Mouse (Mus musculus) kidney, embryonic 16.5 days (tissue): ENCODE data around the gene Otud3. TPM values are rescaled to one million over a fixed set of nuclear protein-coding genes. Genes with fewer than 3 reads are reported as not detected.
A peak's percentile ranks its signal among the peaks of the same experiment; 100 is the strongest.

ENCODE experiments used
- ATAC-seq: fragments of 200-750 bp; cut with Nextera tagmentation; 2 replicates; pipeline ENCODE4 v1.8.0; 2017; ENCODE audit warnings: moderate TSS enrichment; ENCODE audit not compliant: low FRiP score, low TSS enrichment
- H3K27ac ChIP-seq: fragments of 300-500 bp; sonication (generic); 2 replicates; pipeline ENCODE4 v1.5.1; 2014; ENCODE audit warnings: low read length
- H3K27me3 ChIP-seq: fragments of 300-500 bp; sonication (generic); 2 replicates; pipeline ENCODE4 v1.6.1; 2014; ENCODE audit warnings: low read length, control low read depth, mixed read lengths; ENCODE audit not compliant: insufficient read depth
- H3K36me3 ChIP-seq: fragments of 300-500 bp; sonication (generic); 2 replicates; pipeline ENCODE4 v1.6.1; 2014; ENCODE audit warnings: low read length, control low read depth, mixed read lengths; ENCODE audit not compliant: insufficient read depth
- H3K4me1 ChIP-seq: fragments of 300-500 bp; sonication (generic); 2 replicates; pipeline ENCODE4 v1.6.1; 2014; ENCODE audit warnings: low read length, control low read depth, mixed read lengths; ENCODE audit not compliant: insufficient read depth
- H3K4me2 ChIP-seq: fragments of 300-500 bp; sonication (generic); replicated peaks from 2 replicates; pipeline ENCODE4 v1.6.1; 2014; ENCODE audit warnings: low read depth, low read length
- H3K4me3 ChIP-seq: fragments of 300-500 bp; sonication (generic); 2 replicates; pipeline ENCODE4 v1.5.1; 2014; ENCODE audit warnings: mild to moderate bottlenecking, low read length
- H3K9ac ChIP-seq: fragments of 300-500 bp; sonication (generic); replicated peaks from 2 replicates; pipeline ENCODE4 v1.6.1; 2014; ENCODE audit warnings: low read length
- H3K9me3 ChIP-seq: fragments of 300-500 bp; sonication (generic); 2 replicates; pipeline ENCODE4 v1.6.1; 2016; ENCODE audit warnings: low read length, control low read depth
- WGBS: fragments of 180-500 bp; shearing (Covaris S2); extraction: QIAGEN DNeasy Blood & Tissue Kit; methylation state at CpG from one replicate; pipeline ENCODE4 v1.1.7; 2014; 5-methylcytosine and 5-hydroxymethylcytosine counted together
- polyA plus RNA-seq: library from polyadenylated mRNA; unstranded; fragments of >200 nt; fragmentation: Nextera tagmentation; extraction: Ambion mirVana; gene quantifications from 2 replicates; pipeline ENCODE4 v1.2.1, GENCODE M21; 2015

Otud3 gene
- 3.0 and 3.6 TPM in 2 replicates for polyA plus RNA-seq

- Histone ChIP-seq H3K4me1 (peaks cover 9% of the 10 kb centered on the region; the same call in 1 of the 2 replicates), H3K27me3 (no peaks in the 10 kb centered on the region), H3K9me3 (no peaks in the 10 kb centered on the region), H3K4me2 (peak within 1 kb of the TSS; percentile 94), H3K27ac (no peak within 1 kb of the TSS), H3K9ac (peak within 1 kb of the TSS; percentile 83), H3K36me3 (peaks cover 4% of the 10 kb centered on the region; the same call in 1 of the 2 replicates), H3K4me3 (peak within 1 kb of the TSS; percentile 76)
- ATAC-seq, result peak; percentile 95
- under 1% methylated on average over 39 of the region's 39 CpGs for WGBS
These were observed at the start of gene Otud3 for GRCm38 (mm10) chr4:138913797-138914196. Gene Otud3, minus strand, starts transcription at chr4:138913945.

- no peak overlapping the region for H3K27ac ChIP-seq
- no peaks in the 10 kb centered on the region for H3K36me3 ChIP-seq
- ATAC-seq, result no peak
- H3K27me3 ChIP-seq, result no peaks in the 10 kb centered on the region
- H3K9me3 ChIP-seq, result 0 out of 2 replicates have a peak, but pooled peaks cover 2% of the 10 kb centered on the region
- H3K4me3 ChIP-seq, result no peak overlapping the region
- no peak overlapping the region for H3K9ac ChIP-seq
- H3K4me2 ChIP-seq, result no peak overlapping the region
- H3K4me1 ChIP-seq, result peaks cover 18% of the 10 kb centered on the region
- WGBS, result 66% methylated on average over 5 of the region's 5 CpGs
These were observed 49.0 kb upstream of the Otud3 start for GRCm38 (mm10) chr4:138962719-138963118.

- Histone ChIP-seq H3K9me3 (0 out of 2 replicates have a peak, but pooled peaks cover 2% of the 10 kb centered on the region), H3K27ac (peak overlapping the region; percentile 47), H3K27me3 (no peaks in the 10 kb centered on the region), H3K4me3 (no peak overlapping the region), H3K4me1 (peaks cover 8% of the 10 kb centered on the region; the same call in 1 of the 2 replicates), H3K36me3 (no peaks in the 10 kb centered on the region), H3K4me2 (no peak overlapping the region), H3K9ac (no peak overlapping the region)
- whole genome bisulfite sequencing, result 23% methylated on average over 7 of the region's 7 CpGs
- ATAC-seq, result peak; percentile 98
These were observed 46.2 kb upstream of the Otud3 start for GRCm38 (mm10) chr4:138959926-138960325.

- no peak for ATAC-seq
- 80% methylated on average over 15 of the region's 15 CpGs for WGBS
These were observed 45.4 kb upstream of the Otud3 start for GRCm38 (mm10) chr4:138959120-138959519.

DNA sequence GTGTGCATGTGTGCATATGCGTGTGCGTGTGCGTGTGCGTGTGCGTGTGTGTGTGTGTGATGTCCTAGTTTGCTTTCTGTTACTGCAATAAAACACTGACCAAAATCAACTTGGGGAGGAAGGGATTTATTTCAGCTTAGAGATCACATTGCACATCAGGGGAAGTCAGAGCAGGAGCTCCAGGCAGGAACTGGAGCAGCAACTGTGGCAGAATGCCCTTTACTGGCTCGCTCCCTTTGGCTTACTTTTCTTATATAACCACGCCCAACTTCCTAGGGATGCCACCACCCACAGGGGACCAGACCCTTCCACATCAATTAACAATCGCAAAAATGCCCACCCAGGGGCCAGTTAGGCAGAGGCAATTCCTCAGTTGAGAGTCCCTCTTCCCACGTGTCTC is 44.9 kb upstream of the Otud3 start:
- no peak overlapping the region for H3K27ac ChIP-seq
- H3K4me1 ChIP-seq, result peaks cover 8% of the 10 kb centered on the region; the same call in 1 of the 2 replicates
- no peak overlapping the region for H3K4me2 ChIP-seq
- no peaks in the 10 kb centered on the region for H3K27me3 ChIP-seq
- H3K36me3 ChIP-seq, result no peaks in the 10 kb centered on the region
- H3K9ac ChIP-seq, result no peak overlapping the region
- WGBS, result 73% methylated on average over 9 of the region's 9 CpGs
- H3K9me3 ChIP-seq, result 0 out of 2 replicates have a peak, but pooled peaks cover 2% of the 10 kb centered on the region
- no peak overlapping the region for H3K4me3 ChIP-seq
- no peak for ATAC-seq

More at GRCm38 (mm10) chr4:138959120-138959519, 45.4 kb upstream of the Otud3 start:
- H3K9ac ChIP-seq, result no peak overlapping the region
- no peak overlapping the region for H3K4me2 ChIP-seq
- peaks cover 8% of the 10 kb centered on the region; the same call in 1 of the 2 replicates for H3K4me1 ChIP-seq
- 0 out of 2 replicates have a peak, but pooled peaks cover 2% of the 10 kb centered on the region for H3K9me3 ChIP-seq
- no peak overlapping the region for H3K4me3 ChIP-seq
- H3K36me3 ChIP-seq, result no peaks in the 10 kb centered on the region
- peak overlapping the region; percentile 47; the same call in 1 of the 2 replicates for H3K27ac ChIP-seq
- no peaks in the 10 kb centered on the region for H3K27me3 ChIP-seq

DNA sequence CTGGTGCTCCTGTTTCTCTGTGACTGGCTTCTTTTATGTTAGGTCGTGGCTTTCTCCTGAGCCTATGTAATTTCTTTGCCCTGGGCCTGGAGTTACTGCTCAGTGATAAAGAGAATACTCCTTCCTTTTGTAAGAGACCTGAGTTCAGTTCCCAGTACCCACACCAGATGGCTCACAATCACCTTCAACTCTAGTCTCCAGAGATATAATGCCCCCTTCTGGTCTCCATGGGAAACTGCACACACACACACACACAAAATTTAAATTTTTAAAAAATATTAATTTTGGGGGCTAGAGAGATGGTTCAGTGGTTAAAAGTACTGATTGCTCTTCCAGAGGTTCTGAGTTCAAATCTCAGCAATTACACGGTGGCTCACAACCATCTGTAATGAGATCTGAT is 34.5 kb upstream of the Otud3 start:
- H3K9me3 ChIP-seq, result no peaks in the 10 kb centered on the region
- 90% methylated on average over 2 of the region's 2 CpGs for WGBS
- H3K27me3 ChIP-seq, result no peaks in the 10 kb centered on the region
- no peak overlapping the region for H3K9ac ChIP-seq
- no peak overlapping the region for H3K4me3 ChIP-seq
- ATAC-seq, result no peak
- H3K36me3 ChIP-seq, result no peaks in the 10 kb centered on the region
- no peaks in the 10 kb centered on the region for H3K4me1 ChIP-seq
- H3K27ac ChIP-seq, result no peak overlapping the region
- H3K4me2 ChIP-seq, result no peak overlapping the region

GRCm38 (mm10) chr4:138943730-138944129 is 30.0 kb upstream of the Otud3 start:
- no peak overlapping the region for H3K9ac ChIP-seq
- H3K36me3 ChIP-seq, result no peaks in the 10 kb centered on the region
- no peaks in the 10 kb centered on the region for H3K9me3 ChIP-seq
- H3K27ac ChIP-seq, result no peak overlapping the region
- 0 out of 2 replicates have a peak, but pooled peaks have one; percentile 12 for ATAC-seq
- 37% methylated on average over 15 of the region's 15 CpGs for WGBS
- H3K27me3 ChIP-seq, result no peaks in the 10 kb centered on the region
- peaks cover 26% of the 10 kb centered on the region for H3K4me1 ChIP-seq
- H3K4me3 ChIP-seq, result peak overlapping the region; percentile 25; the same call in 1 of the 2 replicates
- H3K4me2 ChIP-seq, result peak overlapping the region; percentile 22; the same call in 1 of the 2 replicates

- Histone ChIP-seq H3K36me3 (no peaks in the 10 kb centered on the region), H3K27me3 (no peaks in the 10 kb centered on the region), H3K9me3 (no peaks in the 10 kb centered on the region), H3K9ac (no peak overlapping the region), H3K4me1 (peaks cover 31% of the 10 kb centered on the region), H3K4me3 (no peak overlapping the region), H3K27ac (peak overlapping the region; percentile 70), H3K4me2 (no peak overlapping the region)
- 14% methylated on average over 6 of the region's 6 CpGs for WGBS
- ATAC-seq, result no peak
These were observed 28.2 kb upstream of the Otud3 start for GRCm38 (mm10) chr4:138941966-138942365.

GRCm38 (mm10) chr4:138941401-138941800 is 27.7 kb upstream of the Otud3 start:
- Histone ChIP-seq H3K9ac (no peak overlapping the region), H3K4me2 (no peak overlapping the region), H3K27me3 (no peaks in the 10 kb centered on the region), H3K4me1 (peaks cover 31% of the 10 kb centered on the region), H3K27ac (peak overlapping the region; percentile 70), H3K9me3 (no peaks in the 10 kb centered on the region), H3K4me3 (no peak overlapping the region), H3K36me3 (no peaks in the 10 kb centered on the region)
- WGBS, result 23% methylated on average over 7 of the region's 7 CpGs
- ATAC-seq, result no peak

GRCm38 (mm10) chr4:138939481-138939880 is 25.7 kb upstream of the Otud3 start:
- H3K4me2 ChIP-seq, result no peak overlapping the region
- WGBS, result 65% methylated on average over 4 of the region's 4 CpGs
- H3K27me3 ChIP-seq, result no peaks in the 10 kb centered on the region
- H3K4me3 ChIP-seq, result no peak overlapping the region
- H3K9ac ChIP-seq, result no peak overlapping the region
- peaks cover 31% of the 10 kb centered on the region for H3K4me1 ChIP-seq
- H3K27ac ChIP-seq, result peak overlapping the region; percentile 64; the same call in 1 of the 2 replicates
- H3K9me3 ChIP-seq, result no peaks in the 10 kb centered on the region
- H3K36me3 ChIP-seq, result no peaks in the 10 kb centered on the region
- no peak for ATAC-seq
